Mouse (Mus musculus): ENCODE results near the gene Cyp2d34. TPM values are rescaled to one million over a fixed set of nuclear protein-coding genes. Genes with fewer than 3 reads are reported as not detected.

Gene Cyp2d34
- total RNA-seq, 2 experiments from 2014 or later, result not detected

DNA sequence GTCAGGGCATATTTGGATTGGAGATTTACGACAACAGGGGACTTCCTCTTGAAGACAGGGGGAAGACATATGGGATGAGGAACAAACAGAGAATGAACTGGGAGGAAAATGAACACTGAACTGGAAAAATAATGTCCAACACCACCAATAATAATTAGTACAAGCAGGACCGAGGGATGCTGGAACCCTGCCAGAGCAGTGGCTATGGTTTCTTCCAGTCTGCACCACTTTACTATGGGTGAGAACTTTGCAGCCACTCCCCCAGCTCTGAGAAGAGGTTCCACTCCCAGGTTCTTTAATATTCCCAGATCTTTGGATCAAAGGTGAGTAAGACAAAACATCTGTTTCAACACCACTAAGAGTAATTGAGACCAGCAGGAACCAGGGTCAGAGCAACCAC is 41.7 kb downstream of the Cyp2d34 start:
- H3K4me3 ChIP-seq, result no peak overlapping the region
- intact Hi-C loops (cut with DNase I), result no loop called here
- no peak for TF ChIP-seq CTCF (IDR thresholded peaks at IDR 0.05)
- no peak overlapping the region for H3K27ac ChIP-seq
- DNase-seq, result no peak

DNA sequence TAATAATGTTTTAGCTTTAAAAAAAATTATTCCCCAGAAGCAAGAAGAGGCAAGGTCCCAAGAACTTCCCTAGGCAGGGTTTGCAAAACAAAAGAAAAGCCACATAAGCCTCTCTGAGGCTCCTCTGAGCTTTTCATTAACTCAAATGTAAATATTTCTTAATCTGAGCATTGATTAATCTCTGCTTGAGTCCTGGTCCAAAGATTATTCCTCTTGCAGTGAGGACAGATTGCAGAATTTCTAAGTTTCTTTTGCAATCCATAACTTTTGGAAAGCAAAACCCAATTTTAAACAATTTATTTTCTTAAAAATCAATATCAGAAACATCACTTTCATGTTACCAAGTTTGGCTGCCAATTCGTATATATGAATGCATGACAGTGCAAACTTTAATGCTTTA is 47.9 kb downstream of the Cyp2d34 start:
- no peak overlapping the region for H3K4me3 ChIP-seq
- intact Hi-C loops (cut with DNase I), result no loop called here

More for the DNA sequence above, 47.9 kb downstream of the Cyp2d34 start:
- DNase-seq, result no peak
- TF ChIP-seq CTCF (IDR thresholded peaks at IDR 0.05), result no peak
- H3K27ac ChIP-seq, result no peak overlapping the region

Small RNAs within 50 kb of the gene (microRNA-seq; reads per million reads assigned to microRNA genes)
- not detected for gene Gm27463
- gene Gm27742, result not detected

Other genes starting within 250 kb of the Cyp2d34 start
- gene Cyp2d22, start 240.7 kb downstream of the Cyp2d34 start, total RNA-seq (2021), result 10 to 100 TPM; 13.1 to 16.4 TPM
- gene Cyp2d11, start 226.9 kb downstream of the Cyp2d34 start, total RNA-seq (2021), result not detected
- not detected for gene Cyp2d10, start 213.8 kb downstream of the Cyp2d34 start, total RNA-seq (2021)
- gene Cyp2d9, start 187.5 kb downstream of the Cyp2d34 start, total RNA-seq (2021), result not detected
- gene Cyp2d12, start 65.9 kb downstream of the Cyp2d34 start, total RNA-seq (2021), result not detected
- gene Cyp2d40, start 143.2 kb upstream of the Cyp2d34 start, total RNA-seq (2021), result not detected
- not detected for gene Cyp2d26, start 173.3 kb upstream of the Cyp2d34 start, total RNA-seq (2021)

All from gastrocnemius, adult 2 months (tissue).